Mouse (Mus musculus) spleen, adult 2 months (tissue): ENCODE results near the gene Gm37240.

Experiments
- CTCF ChIP-seq: fragments of 200-500 bp; IDR thresholded peaks from 2 replicates; pipeline ENCODE4 v1.5.1; 2011; ENCODE audit warnings: mild to moderate bottlenecking, inconsistent platforms; ENCODE audit not compliant: insufficient read depth, insufficient read length, insufficient replicate concordance; ENCODE audit errors: extremely low read depth
- POLR2A ChIP-seq: fragments of 200-500 bp; IDR thresholded peaks from 2 replicates; pipeline ENCODE4 v1.6.1; 2011; ENCODE audit warnings: low read depth, low read length, inconsistent platforms

DNA sequence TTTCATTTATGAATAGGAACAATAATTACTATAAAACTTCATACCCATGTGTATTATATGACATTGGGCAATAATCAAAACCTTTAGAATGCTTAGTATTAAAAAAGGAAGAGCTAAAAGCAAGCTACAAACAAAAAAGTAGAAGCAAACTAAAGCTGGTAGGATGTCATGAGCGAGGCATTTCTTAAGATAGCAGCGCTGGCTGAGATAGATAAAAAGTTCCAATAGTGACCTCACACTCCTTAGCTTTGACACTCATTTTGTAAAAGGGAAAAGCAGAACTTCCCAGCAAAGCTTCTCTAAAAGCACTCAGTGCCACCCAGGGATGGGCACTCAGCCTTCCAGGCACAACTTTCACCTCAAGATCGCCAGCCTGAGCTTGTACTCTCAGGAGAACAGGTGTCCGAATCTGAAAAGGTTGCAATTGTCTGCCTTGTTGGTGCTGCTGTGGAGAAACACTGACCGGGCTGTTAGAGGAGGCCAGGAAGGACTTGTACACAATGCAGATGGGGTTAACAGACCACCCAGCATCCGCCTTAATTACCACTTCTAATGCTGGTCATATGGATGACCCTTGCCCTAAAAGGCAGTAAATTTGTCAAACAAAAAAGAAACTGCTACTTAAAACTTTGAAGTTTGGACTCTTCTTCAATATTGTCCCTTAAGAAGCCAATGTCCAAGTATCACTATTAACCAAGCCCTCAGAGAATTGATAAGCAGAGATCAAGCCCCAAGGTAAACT lies 1374.4 kb downstream of the Gm37240 start:
- TF ChIP-seq POLR2A = no peak
- no peak for TF ChIP-seq CTCF
